Mouse (Mus musculus) effector memory CD4-positive, alpha-beta T cell, adult 5 months (primary cell): ENCODE data around the gene Prokr1. TPM values are rescaled to one million over a fixed set of nuclear protein-coding genes. Genes with fewer than 3 reads are reported as not detected.

Experiments used
- polyA plus RNA-seq: library from polyadenylated mRNA; unstranded; fragments of 100-300 nt; shearing (Covaris generic); gene quantifications from one replicate; pipeline ENCODE4 v1.2.1, GENCODE M21; 2017

The Prokr1 gene
- polyA plus RNA-seq = 0.46 TPM

DNA sequence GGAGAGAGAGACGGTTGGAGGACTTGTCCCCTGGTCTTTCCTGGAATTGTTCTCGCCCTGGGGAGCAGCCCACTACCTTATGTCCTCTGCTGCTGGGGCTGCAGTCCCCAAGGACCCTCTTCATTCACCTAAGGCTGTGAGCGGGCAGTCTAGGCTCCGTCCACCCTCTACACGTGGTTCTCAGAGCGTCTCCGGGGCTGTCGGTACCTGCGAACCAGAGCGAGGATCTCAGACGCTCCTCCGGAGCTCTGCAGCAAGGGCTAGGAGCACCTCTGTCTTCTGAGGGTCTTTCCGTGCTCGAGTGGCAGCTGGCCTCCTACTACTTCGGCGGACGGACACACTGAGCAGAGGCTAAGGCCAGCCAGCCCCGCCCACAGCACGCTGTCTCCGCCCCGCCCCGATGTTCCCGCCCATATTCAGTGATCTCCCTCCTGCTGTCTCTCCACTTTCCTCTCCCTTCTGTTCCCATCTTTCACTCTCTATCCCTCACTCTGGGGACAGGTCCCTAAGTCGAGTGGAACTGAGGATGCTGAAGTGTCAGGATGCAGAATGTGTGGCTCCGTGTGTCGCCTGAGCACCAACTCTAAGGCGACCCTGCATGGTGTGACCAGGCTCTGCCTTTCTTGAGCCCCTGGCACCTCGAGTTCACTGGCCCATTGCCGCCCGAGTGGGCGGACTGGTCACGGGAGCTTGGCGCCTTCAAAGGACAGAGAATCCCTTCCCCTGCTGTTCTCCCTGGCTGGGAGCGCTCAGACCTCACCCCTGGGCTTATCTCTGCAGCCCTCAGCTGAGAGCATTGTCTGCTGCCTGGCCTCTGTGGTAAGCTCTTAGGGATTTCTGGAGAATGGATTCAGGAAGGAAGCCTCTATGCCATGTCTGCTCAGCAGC, at the start of gene Prokr1:
Prokr1 (minus strand) TSS at position 350 of the 888 bp plus-strand sequence.

DNA sequence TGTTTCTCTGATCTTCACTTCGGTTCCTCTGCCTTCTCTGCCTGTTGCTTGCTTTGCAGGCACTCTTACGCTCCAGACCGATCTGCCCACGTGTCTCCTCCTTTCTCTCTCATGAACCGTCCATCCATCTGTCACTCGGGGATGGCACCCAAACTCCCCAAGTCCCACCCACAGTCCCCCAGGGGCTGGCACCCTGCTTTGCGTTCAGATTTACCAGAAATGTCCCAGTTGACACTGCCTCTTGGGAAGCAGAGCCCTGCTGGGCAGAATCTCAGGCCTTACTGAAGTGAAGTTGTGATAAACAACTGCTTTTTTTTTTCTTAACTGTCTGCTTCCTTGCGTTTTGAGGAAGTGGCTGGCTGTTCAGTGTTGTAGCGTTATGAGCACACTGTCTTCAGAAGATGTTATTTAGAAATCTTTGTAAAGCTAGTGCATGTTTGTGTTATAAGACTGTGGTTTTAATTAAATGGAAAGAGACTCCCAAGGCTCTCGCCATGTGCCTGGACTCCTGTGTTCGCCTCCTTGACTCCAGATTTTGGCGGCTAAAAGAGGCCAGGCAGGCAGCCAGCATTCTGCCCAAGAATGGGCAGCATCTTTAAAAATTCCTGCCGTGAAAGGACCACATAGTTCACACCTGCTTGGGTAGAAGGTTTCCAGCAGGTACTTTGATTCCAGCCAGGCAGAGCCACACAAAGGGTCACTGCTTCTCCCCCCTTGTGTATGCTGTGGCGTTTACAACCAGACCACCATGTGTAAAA, 57.4 kb downstream of the Prokr1 start, which contains the start of gene Arhgap25:
Arhgap25 (minus strand) TSS at position 307 of the 758 bp plus-strand sequence.

Other genes starting within 250 kb of the Prokr1 start
- gene Gkn1, start 239.8 kb downstream of the Prokr1 start, polyA plus RNA-seq = not detected
- not detected for gene Gkn2, start 217.4 kb downstream of the Prokr1 start, polyA plus RNA-seq
- not detected for gene Gkn3, start 201.8 kb downstream of the Prokr1 start, polyA plus RNA-seq
- not detected for gene Bmp10, start 161.7 kb downstream of the Prokr1 start, polyA plus RNA-seq
- gene Arhgap25, start 57.5 kb downstream of the Prokr1 start, polyA plus RNA-seq = 107 TPM
- 3.9 TPM for gene Aplf, start 81.5 kb upstream of the Prokr1 start, polyA plus RNA-seq
- 0.40 TPM for gene Efcc1, start 140.1 kb upstream of the Prokr1 start, polyA plus RNA-seq
- not detected for gene Gp9, start 187.3 kb upstream of the Prokr1 start, polyA plus RNA-seq
- 79.6 TPM for gene Rab43, start 221.4 kb upstream of the Prokr1 start, polyA plus RNA-seq
- gene Gm45140, start 245.1 kb upstream of the Prokr1 start, polyA plus RNA-seq = 58.1 TPM
- gene Isy1, start 248.1 kb upstream of the Prokr1 start, polyA plus RNA-seq = 448 TPM